Mouse (Mus musculus): ENCODE data around the gene Dlg3. TPM values are rescaled to one million over a fixed set of nuclear protein-coding genes. Genes with fewer than 3 reads are reported as not detected.

Dlg3 gene
- polyA plus RNA-seq, 1 experiment from 2014 or later = 4.0 TPM

DNA sequence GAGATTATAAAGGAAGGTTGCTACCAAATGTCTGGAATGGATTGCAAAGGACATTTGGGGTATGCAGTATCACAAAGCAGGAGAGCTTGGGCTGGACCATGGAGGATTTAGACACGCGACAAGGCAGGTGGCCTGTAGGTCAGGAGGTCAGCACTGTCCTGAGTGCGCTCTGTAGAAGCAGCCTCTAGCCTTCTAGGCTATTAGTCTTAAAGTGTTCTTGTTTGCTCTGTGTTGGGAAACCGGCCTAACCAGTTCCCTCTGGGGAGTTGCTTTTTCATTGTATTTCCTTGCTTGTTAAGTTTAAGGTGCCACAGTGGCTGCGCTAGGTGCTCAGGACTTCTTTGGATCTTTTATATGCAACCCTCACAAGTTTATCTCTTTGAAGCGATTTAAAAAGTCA, 34.5 kb downstream of the Dlg3 start:
- Histone ChIP-seq H3K36me3 (ENCODE audit: control insufficient read depth, insufficient read depth, low read length) (no peaks in the 10 kb centered on the region), H3K27ac (ENCODE audit: low read depth, low read length) (no peak overlapping the region), H3K4me3 (ENCODE audit: low read depth, low read length) (no peak overlapping the region), H3K9ac (ENCODE audit: low read depth, low read length) (no peak overlapping the region), H3K4me1 (ENCODE audit: control insufficient read depth, insufficient read depth, low read length) (0 out of 2 replicates have a peak, but pooled peaks cover 2% of the 10 kb centered on the region), H3K4me2 (no peak overlapping the region), H3K9me3 (replicated peaks; ENCODE audit: control insufficient read depth, low read length) (no peaks in the 10 kb centered on the region), H3K27me3 (ENCODE audit: control insufficient read depth, insufficient read depth, low read length) (no peaks in the 10 kb centered on the region)
- WGBS (ENCODE audit: insufficient replicate concordance) = 73% methylated on average over 6 of the region's 6 CpGs
- ATAC-seq (replicated peaks; ENCODE audit: insufficient number of reproducible peaks, low FRiP score, low TSS enrichment) = no peak

- Histone ChIP-seq H3K9me3 (replicated peaks; ENCODE audit: control insufficient read depth, low read length) (no peaks in the 10 kb centered on the region), H3K4me3 (ENCODE audit: low read depth, low read length) (no peak overlapping the region), H3K9ac (ENCODE audit: low read depth, low read length) (no peak overlapping the region), H3K4me2 (no peak overlapping the region), H3K27ac (ENCODE audit: low read depth, low read length) (no peak overlapping the region), H3K4me1 (ENCODE audit: control insufficient read depth, insufficient read depth, low read length) (peaks cover 7% of the 10 kb centered on the region; the same call in 1 of the 2 replicates), H3K36me3 (ENCODE audit: control insufficient read depth, insufficient read depth, low read length) (peaks cover 2% of the 10 kb centered on the region; the same call in 1 of the 2 replicates), H3K27me3 (ENCODE audit: control insufficient read depth, insufficient read depth, low read length) (no peaks in the 10 kb centered on the region)
- 86% methylated on average over 4 of the region's 4 CpGs for WGBS (ENCODE audit: insufficient replicate concordance)
- no peak for ATAC-seq (replicated peaks; ENCODE audit: insufficient number of reproducible peaks, low FRiP score, low TSS enrichment)
Measured at GRCm38 (mm10) chrX:100811129-100811528, 43.6 kb downstream of the Dlg3 start.

DNA sequence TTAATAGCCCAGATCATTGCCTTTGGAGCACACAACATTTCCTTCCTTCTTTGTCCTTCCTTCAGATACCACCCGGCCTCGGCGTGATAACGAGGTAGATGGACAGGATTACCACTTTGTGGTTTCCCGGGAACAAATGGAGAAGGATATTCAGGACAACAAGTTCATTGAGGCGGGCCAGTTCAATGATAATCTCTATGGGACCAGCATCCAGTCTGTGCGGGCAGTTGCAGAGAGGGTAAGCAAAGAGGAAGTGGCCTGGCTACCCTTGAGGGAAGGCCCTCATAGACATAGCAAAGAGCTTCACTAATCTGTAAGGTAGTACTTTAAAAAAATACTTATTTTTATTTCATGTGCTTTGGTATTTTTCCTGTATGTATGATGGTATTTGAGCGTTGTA, 46.6 kb downstream of the Dlg3 start:
- peaks cover 2% of the 10 kb centered on the region; the same call in 1 of the 2 replicates for H3K36me3 ChIP-seq (ENCODE audit: control insufficient read depth, insufficient read depth, low read length)
- no peak overlapping the region for H3K9ac ChIP-seq (ENCODE audit: low read depth, low read length)
- no peak overlapping the region for H3K4me3 ChIP-seq (ENCODE audit: low read depth, low read length)
- ATAC-seq (replicated peaks; ENCODE audit: insufficient number of reproducible peaks, low FRiP score, low TSS enrichment) = no peak
- peaks cover 7% of the 10 kb centered on the region; the same call in 1 of the 2 replicates for H3K4me1 ChIP-seq (ENCODE audit: control insufficient read depth, insufficient read depth, low read length)
- H3K9me3 ChIP-seq (replicated peaks; ENCODE audit: control insufficient read depth, low read length) = no peaks in the 10 kb centered on the region
- H3K27me3 ChIP-seq (ENCODE audit: control insufficient read depth, insufficient read depth, low read length) = no peaks in the 10 kb centered on the region
- WGBS (ENCODE audit: insufficient replicate concordance) = 81% methylated on average over 8 of the region's 8 CpGs
- H3K27ac ChIP-seq (ENCODE audit: low read depth, low read length) = no peak overlapping the region
- H3K4me2 ChIP-seq = no peak overlapping the region

DNA sequence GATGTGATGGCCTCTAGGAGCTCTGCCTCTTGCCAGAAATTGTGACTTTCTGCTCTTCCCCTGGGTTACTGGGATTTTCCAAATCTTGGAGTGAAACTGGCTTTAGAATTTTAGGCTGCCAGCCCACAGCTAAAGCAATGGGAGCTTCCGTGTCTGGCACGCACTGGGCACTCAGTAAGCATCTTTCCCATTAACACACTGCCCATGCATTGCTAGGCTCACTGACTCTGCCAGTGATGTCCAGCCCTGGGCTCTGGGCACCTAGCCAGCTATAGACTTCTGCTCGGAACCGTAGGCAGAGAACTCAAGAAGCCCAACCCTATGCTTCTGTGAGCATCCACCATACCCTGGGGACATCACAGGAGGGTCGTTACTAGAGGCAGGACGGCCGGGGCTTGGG, 48.2 kb downstream of the Dlg3 start:
- no peaks in the 10 kb centered on the region; the same call in 1 of the 2 replicates for H3K4me1 ChIP-seq (ENCODE audit: control insufficient read depth, insufficient read depth, low read length)
- H3K9ac ChIP-seq (ENCODE audit: low read depth, low read length) = no peak overlapping the region
- peaks cover 2% of the 10 kb centered on the region; the same call in 1 of the 2 replicates for H3K36me3 ChIP-seq (ENCODE audit: control insufficient read depth, insufficient read depth, low read length)
- H3K4me3 ChIP-seq (ENCODE audit: low read depth, low read length) = no peak overlapping the region
- 83% methylated on average over 7 of the region's 7 CpGs for WGBS (ENCODE audit: insufficient replicate concordance)
- ATAC-seq (replicated peaks; ENCODE audit: insufficient number of reproducible peaks, low FRiP score, low TSS enrichment) = no peak
- no peaks in the 10 kb centered on the region for H3K27me3 ChIP-seq (ENCODE audit: control insufficient read depth, insufficient read depth, low read length)
- no peak overlapping the region for H3K27ac ChIP-seq (ENCODE audit: low read depth, low read length)
- H3K4me2 ChIP-seq = no peak overlapping the region
- H3K9me3 ChIP-seq (replicated peaks; ENCODE audit: control insufficient read depth, low read length) = no peaks in the 10 kb centered on the region

DNA sequence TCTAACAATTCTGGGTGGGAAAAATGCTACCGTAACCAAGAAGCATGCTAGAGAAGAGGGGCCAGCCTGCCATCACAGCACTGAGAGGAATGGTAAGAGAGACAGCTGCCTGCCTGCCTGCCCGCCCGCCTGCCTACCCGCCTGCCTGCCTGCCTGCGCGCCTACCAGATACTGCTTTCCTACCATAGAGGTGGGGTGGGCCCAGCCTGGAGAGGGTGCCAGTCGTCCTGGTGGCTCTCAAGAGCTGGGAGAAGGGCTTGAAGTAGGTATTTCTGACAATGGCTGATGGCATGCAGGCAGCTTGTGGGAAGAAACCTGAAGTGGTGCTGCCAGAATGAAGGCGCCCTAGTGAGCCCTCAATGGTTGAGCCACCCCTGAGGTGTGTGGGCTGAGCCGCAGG, 51.2 kb downstream of the Dlg3 start:
- H3K9me3 ChIP-seq (replicated peaks; ENCODE audit: control insufficient read depth, low read length) = no peaks in the 10 kb centered on the region
- no peaks in the 10 kb centered on the region for H3K27me3 ChIP-seq (ENCODE audit: control insufficient read depth, insufficient read depth, low read length)
- no peak for ATAC-seq (replicated peaks; ENCODE audit: insufficient number of reproducible peaks, low FRiP score, low TSS enrichment)
- WGBS (ENCODE audit: insufficient replicate concordance) = 81% methylated on average over 9 of the region's 9 CpGs
- no peak overlapping the region for H3K4me2 ChIP-seq
- H3K4me3 ChIP-seq (ENCODE audit: low read depth, low read length) = no peak overlapping the region
- H3K27ac ChIP-seq (ENCODE audit: low read depth, low read length) = no peak overlapping the region
- H3K4me1 ChIP-seq (ENCODE audit: control insufficient read depth, insufficient read depth, low read length) = no peaks in the 10 kb centered on the region
- no peaks in the 10 kb centered on the region; the same call in 1 of the 2 replicates for H3K36me3 ChIP-seq (ENCODE audit: control insufficient read depth, insufficient read depth, low read length)
- H3K9ac ChIP-seq (ENCODE audit: low read depth, low read length) = no peak overlapping the region

DNA sequence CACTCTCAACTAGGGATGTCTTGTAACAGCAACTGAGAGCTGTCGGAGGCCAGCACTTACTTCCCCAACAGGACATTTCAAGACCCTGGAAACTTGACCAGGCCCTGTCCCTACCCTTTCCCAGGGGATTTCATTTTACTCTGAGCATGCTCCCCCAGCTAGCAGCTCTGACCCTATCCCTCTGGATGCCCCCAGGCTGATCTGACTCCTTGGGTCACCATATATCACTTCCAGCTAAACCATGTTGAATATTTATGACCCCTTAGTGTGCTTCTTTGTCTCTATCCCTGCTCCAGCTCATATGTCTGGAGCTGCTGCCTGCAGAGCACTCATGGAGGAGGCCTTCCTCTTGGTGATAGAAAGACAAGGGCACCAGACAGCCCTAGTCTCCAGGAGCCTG, 53.6 kb downstream of the Dlg3 start:
- no peak overlapping the region for H3K9ac ChIP-seq (ENCODE audit: low read depth, low read length)
- H3K4me2 ChIP-seq = no peak overlapping the region
- H3K4me3 ChIP-seq (ENCODE audit: low read depth, low read length) = no peak overlapping the region
- no peak for ATAC-seq (replicated peaks; ENCODE audit: insufficient number of reproducible peaks, low FRiP score, low TSS enrichment)
- no peak overlapping the region for H3K27ac ChIP-seq (ENCODE audit: low read depth, low read length)
- H3K4me1 ChIP-seq (ENCODE audit: control insufficient read depth, insufficient read depth, low read length) = no peaks in the 10 kb centered on the region
- H3K9me3 ChIP-seq (replicated peaks; ENCODE audit: control insufficient read depth, low read length) = no peaks in the 10 kb centered on the region
- WGBS (ENCODE audit: insufficient replicate concordance) = 63% methylated on average over 1 of the region's 1 CpGs
- H3K27me3 ChIP-seq (ENCODE audit: control insufficient read depth, insufficient read depth, low read length) = no peaks in the 10 kb centered on the region
- H3K36me3 ChIP-seq (ENCODE audit: control insufficient read depth, insufficient read depth, low read length) = no peaks in the 10 kb centered on the region

GRCm38 (mm10) chrX:100825557-100825956, 58.0 kb downstream of the Dlg3 start:
- no peaks in the 10 kb centered on the region for H3K9me3 ChIP-seq (replicated peaks; ENCODE audit: control insufficient read depth, low read length)
- H3K4me3 ChIP-seq (ENCODE audit: low read depth, low read length) = no peak overlapping the region
- no peaks in the 10 kb centered on the region for H3K4me1 ChIP-seq (ENCODE audit: control insufficient read depth, insufficient read depth, low read length)
- H3K9ac ChIP-seq (ENCODE audit: low read depth, low read length) = no peak overlapping the region
- no peak overlapping the region for H3K4me2 ChIP-seq
- no peak for ATAC-seq (replicated peaks; ENCODE audit: insufficient number of reproducible peaks, low FRiP score, low TSS enrichment)
- H3K27ac ChIP-seq (ENCODE audit: low read depth, low read length) = no peak overlapping the region
- no peaks in the 10 kb centered on the region for H3K36me3 ChIP-seq (ENCODE audit: control insufficient read depth, insufficient read depth, low read length)
- 60% methylated on average over 1 of the region's 1 CpGs for WGBS (ENCODE audit: insufficient replicate concordance)
- H3K27me3 ChIP-seq (ENCODE audit: control insufficient read depth, insufficient read depth, low read length) = no peaks in the 10 kb centered on the region

DNA sequence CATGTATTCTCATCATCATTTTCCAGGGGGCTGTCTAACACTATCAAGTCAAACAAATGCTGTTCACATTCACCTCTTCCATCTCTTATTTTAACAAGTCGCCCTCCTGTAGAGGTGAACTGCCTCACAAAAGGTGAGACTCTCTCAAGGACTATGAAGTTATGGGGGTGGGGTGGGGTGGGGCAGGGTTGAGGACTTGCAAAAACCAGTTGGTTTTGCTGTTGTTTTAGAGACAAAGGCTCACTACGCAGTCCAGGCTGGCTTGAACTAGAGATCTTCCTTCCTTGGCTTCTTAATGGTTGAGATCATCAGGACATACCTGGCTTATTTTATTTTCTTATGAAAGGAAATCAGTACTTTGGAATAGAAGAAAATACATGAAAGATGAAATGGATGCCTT, 65.3 kb downstream of the Dlg3 start:
- Histone ChIP-seq H3K4me2 (no peak overlapping the region), H3K9ac (ENCODE audit: low read depth, low read length) (no peak overlapping the region), H3K4me1 (ENCODE audit: control insufficient read depth, insufficient read depth, low read length) (no peaks in the 10 kb centered on the region), H3K9me3 (replicated peaks; ENCODE audit: control insufficient read depth, low read length) (no peaks in the 10 kb centered on the region), H3K27ac (ENCODE audit: low read depth, low read length) (no peak overlapping the region), H3K4me3 (ENCODE audit: low read depth, low read length) (no peak overlapping the region), H3K27me3 (ENCODE audit: control insufficient read depth, insufficient read depth, low read length) (no peaks in the 10 kb centered on the region; the same call in 1 of the 2 replicates), H3K36me3 (ENCODE audit: control insufficient read depth, insufficient read depth, low read length) (no peaks in the 10 kb centered on the region)
- WGBS (ENCODE audit: insufficient replicate concordance) = 72% methylated on average over 2 of the region's 2 CpGs
- no peak for ATAC-seq (replicated peaks; ENCODE audit: insufficient number of reproducible peaks, low FRiP score, low TSS enrichment)

GRCm38 (mm10) chrX:100839211-100839610, 71.7 kb downstream of the Dlg3 start:
- no peaks in the 10 kb centered on the region for H3K36me3 ChIP-seq (ENCODE audit: control insufficient read depth, insufficient read depth, low read length)
- ATAC-seq (replicated peaks; ENCODE audit: insufficient number of reproducible peaks, low FRiP score, low TSS enrichment) = no peak
- H3K9me3 ChIP-seq (replicated peaks; ENCODE audit: control insufficient read depth, low read length) = no peaks in the 10 kb centered on the region
- H3K4me3 ChIP-seq (ENCODE audit: low read depth, low read length) = no peak overlapping the region
- H3K9ac ChIP-seq (ENCODE audit: low read depth, low read length) = no peak overlapping the region
- H3K4me1 ChIP-seq (ENCODE audit: control insufficient read depth, insufficient read depth, low read length) = no peaks in the 10 kb centered on the region
- no peak overlapping the region for H3K4me2 ChIP-seq
- H3K27ac ChIP-seq (ENCODE audit: low read depth, low read length) = no peak overlapping the region
- no peaks in the 10 kb centered on the region for H3K27me3 ChIP-seq (ENCODE audit: control insufficient read depth, insufficient read depth, low read length)
